Mouse (Mus musculus) intestine, postnatal 0 days (tissue): ENCODE measurements around the gene Olfr509. TPM values are rescaled to one million over a fixed set of nuclear protein-coding genes. Genes with fewer than 3 reads are reported as not detected.
A peak's percentile ranks its signal among the peaks of the same experiment; 100 is the strongest.
"Not testable (repeated sequence)": the region's sequence is repeated elsewhere in the genome, so short reads cannot be mapped to it uniquely, and the experiment has no call there.

Experiments used
- ATAC-seq: fragments of 200-750 bp; cut with Nextera tagmentation; 2 replicates; pipeline ENCODE4 v1.8.0; 2017; ENCODE audit warnings: mild to moderate bottlenecking, moderate TSS enrichment, moderate library complexity
- H3K27ac ChIP-seq: fragments of 300-500 bp; sonication (generic); 2 replicates; pipeline ENCODE4 v1.5.1; 2014; ENCODE audit warnings: mild to moderate bottlenecking, low read depth, low read length, moderate library complexity
- H3K27me3 ChIP-seq: fragments of 300-500 bp; sonication (generic); replicated peaks from 2 replicates; pipeline ENCODE4 v1.6.1; 2014; ENCODE audit warnings: low read length, mixed read lengths; ENCODE audit not compliant: control insufficient read depth, insufficient read depth
- H3K36me3 ChIP-seq: fragments of 300-500 bp; sonication (generic); 2 replicates; pipeline ENCODE4 v1.6.1; 2014; ENCODE audit warnings: mild to moderate bottlenecking, moderate library complexity; ENCODE audit not compliant: control insufficient read depth, insufficient read depth
- H3K4me1 ChIP-seq: fragments of 300-500 bp; sonication (generic); replicated peaks from 2 replicates; pipeline ENCODE4 v1.6.1; 2014; ENCODE audit warnings: antibody characterized with exemption, low read length, mixed read lengths; ENCODE audit not compliant: control insufficient read depth, insufficient read depth
- H3K4me2 ChIP-seq: fragments of 300-500 bp; sonication (generic); replicated peaks from 2 replicates; pipeline ENCODE4 v1.6.1; 2014; ENCODE audit warnings: low read depth, mild to moderate bottlenecking, moderate library complexity
- H3K4me3 ChIP-seq: fragments of 300-500 bp; sonication (generic); 2 replicates; pipeline ENCODE4 v1.5.1; 2014; ENCODE audit warnings: low read depth, low read length
- H3K9ac ChIP-seq: fragments of 300-500 bp; sonication (generic); 2 replicates; pipeline ENCODE4 v1.6.1; 2014; ENCODE audit warnings: mild to moderate bottlenecking, low read depth, low read length
- H3K9me3 ChIP-seq: fragments of 300-500 bp; sonication (generic); 2 replicates; pipeline ENCODE4 v1.6.1; 2016; ENCODE audit warnings: mixed run types; ENCODE audit not compliant: control insufficient read depth
- CTCF ChIP-seq: sonication (generic); IDR thresholded peaks from 2 replicates; pipeline ENCODE4 v1.5.1; 2016; ENCODE audit warnings: low read depth, mild to moderate bottlenecking, control low read depth, antibody characterized with exemption, moderate library complexity
- WGBS: fragments of 180-500 bp; shearing (Covaris S2); extraction: QIAGEN DNeasy Blood & Tissue Kit; methylation state at CpG from one replicate; pipeline ENCODE4 v1.1.7; 2014; 5-methylcytosine and 5-hydroxymethylcytosine counted together
- polyA plus RNA-seq: library from polyadenylated mRNA; unstranded; fragments of >200 nt; fragmentation: Nextera tagmentation; extraction: Ambion mirVana; gene quantifications from 2 replicates; pipeline ENCODE4 v1.2.1, GENCODE M21; 2015

Olfr509 gene
- not detected in 2 replicates for polyA plus RNA-seq

DNA sequence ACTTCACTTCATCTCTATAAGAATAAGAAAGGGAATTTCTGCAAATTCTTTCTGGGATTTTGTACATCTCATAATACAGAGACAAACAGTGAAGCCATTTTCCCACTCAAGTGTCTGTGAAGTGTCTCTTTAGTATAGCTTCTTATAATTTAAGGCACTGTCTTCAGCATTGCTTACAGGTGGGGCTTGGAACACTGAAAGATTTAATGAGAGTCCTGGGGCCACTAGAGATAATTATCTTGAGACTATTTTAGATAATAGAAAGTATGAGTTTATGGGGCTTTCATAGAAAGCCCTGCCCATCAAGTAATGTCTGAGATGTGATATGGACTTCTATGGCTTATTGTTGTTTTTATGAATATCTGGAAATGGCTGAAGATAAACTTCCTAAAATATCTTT, at the start of gene Olfr509:
Gene Olfr509 (minus strand): TSS at position 101 of the 400 bp plus-strand sequence.
- Histone ChIP-seq H3K4me3 (no peak within 1 kb of the TSS), H3K9me3 (no peaks in the 10 kb centered on the region), H3K4me2 (no peak within 1 kb of the TSS), H3K36me3 (no peaks in the 10 kb centered on the region), H3K27ac (no peak within 1 kb of the TSS), H3K27me3 (no peaks in the 10 kb centered on the region), H3K9ac (no peak within 1 kb of the TSS), H3K4me1 (no peaks in the 10 kb centered on the region)
- no peak for TF ChIP-seq CTCF
- ATAC-seq = no peak

DNA sequence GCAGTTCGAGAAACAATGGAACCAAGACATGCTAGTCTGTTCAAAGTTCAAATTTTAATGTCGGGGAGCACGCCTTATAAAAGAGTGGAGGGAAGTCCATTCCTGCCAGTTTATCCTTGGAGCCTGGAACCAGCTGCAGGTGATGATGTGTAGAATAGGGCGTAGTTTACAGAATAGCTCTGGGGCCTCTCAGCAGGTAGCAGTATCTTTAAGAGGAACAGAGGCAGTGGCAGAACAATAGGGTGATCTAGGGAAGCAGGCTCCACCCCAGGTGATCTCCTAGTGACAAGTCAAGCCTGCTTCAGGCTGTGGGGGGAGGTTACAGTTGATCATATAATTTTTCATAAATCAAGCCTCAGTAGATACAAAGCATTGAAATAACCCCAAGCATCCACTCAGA, 27.2 kb upstream of the Olfr509 start:
- Histone ChIP-seq H3K9me3 (no peaks in the 10 kb centered on the region), H3K4me2 (no peak overlapping the region), H3K36me3 (no peaks in the 10 kb centered on the region), H3K27me3 (no peaks in the 10 kb centered on the region), H3K4me3 (no peak overlapping the region), H3K4me1 (no peaks in the 10 kb centered on the region), H3K27ac (no peak overlapping the region), H3K9ac (no peak overlapping the region)
- TF ChIP-seq CTCF = no peak
- 75% methylated on average over 4 of the region's 4 CpGs for WGBS
- ATAC-seq = no peak

DNA sequence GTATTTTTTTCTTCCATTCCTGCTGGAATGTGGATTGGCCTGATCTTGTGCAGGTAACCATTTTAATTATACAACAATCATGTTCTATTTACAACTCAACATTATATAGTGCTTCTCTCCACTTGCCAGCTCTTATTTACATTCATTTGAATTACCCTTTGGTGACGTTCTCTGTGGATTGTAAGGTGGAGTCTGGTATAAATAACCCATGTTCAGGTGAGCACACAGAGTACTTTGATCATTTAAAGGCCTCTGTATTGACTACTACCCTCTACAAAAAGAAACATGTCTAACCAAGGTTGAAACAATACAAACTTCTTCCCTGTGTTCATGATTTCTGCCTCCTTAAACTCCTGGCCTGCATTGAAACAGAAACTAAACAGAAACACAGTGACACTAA, 19.4 kb upstream of the Olfr509 start:
- H3K27me3 ChIP-seq = no peaks in the 10 kb centered on the region
- H3K4me1 ChIP-seq = no peaks in the 10 kb centered on the region
- TF ChIP-seq CTCF = no peak
- H3K9me3 ChIP-seq = no peaks in the 10 kb centered on the region
- no peaks in the 10 kb centered on the region for H3K36me3 ChIP-seq
- 34% methylated on average over 1 of the region's 1 CpGs for WGBS
- H3K27ac ChIP-seq = no peak overlapping the region
- H3K4me3 ChIP-seq = no peak overlapping the region
- ATAC-seq = peak; percentile 69
- H3K9ac ChIP-seq = no peak overlapping the region
- H3K4me2 ChIP-seq = no peak overlapping the region

DNA sequence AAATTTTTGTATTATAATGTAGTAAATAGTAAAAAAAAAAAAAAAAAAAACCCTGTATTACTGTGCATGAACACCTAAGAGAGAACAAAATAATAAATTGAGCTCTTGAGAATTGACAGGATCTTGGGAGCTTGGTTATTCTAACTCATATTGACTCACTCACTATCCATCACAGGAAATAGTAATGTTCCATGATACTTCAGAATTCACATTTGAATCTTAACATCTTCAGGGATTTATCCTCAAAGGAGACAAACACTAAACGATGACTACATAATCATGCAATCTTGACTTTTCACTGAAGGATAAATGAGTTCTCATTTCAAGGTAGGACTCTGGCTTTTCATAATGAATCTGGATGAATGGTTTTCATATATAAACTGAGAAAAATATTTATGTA, 14.4 kb upstream of the Olfr509 start, which contains the start of gene Olfr510:
Gene Olfr510 (plus strand): TSS at position 301 of the 400 bp plus-strand sequence.
- no peak within 1 kb of the TSS for H3K4me2 ChIP-seq
- H3K9me3 ChIP-seq = no peaks in the 10 kb centered on the region
- H3K9ac ChIP-seq = no peak within 1 kb of the TSS
- H3K27me3 ChIP-seq = no peaks in the 10 kb centered on the region
- no peak within 1 kb of the TSS for H3K4me3 ChIP-seq
- no peaks in the 10 kb centered on the region for H3K36me3 ChIP-seq
- no peak within 1 kb of the TSS for H3K27ac ChIP-seq
- no peak for TF ChIP-seq CTCF
- 95% methylated on average over 1 of the region's 1 CpGs for WGBS
- ATAC-seq = no peak
- H3K4me1 ChIP-seq = no peaks in the 10 kb centered on the region

DNA sequence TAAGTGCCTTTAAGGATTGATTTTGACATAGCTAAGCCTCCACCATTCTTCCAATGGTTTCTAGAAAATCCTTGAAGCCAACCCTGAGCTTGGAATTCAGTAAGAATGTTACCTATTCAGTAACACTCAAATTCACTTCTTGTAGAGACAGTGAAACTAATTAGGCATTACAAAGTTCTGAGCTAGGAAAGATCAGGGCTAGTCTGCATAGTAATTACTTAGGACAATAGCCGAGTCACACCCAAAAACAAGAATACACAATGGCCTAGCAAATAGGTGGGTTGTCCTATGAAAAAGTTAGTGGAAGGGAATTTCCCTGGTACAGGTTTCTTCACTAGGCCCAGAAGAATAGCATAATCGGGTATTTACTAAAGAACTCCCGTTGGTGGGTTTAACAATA, 10.7 kb upstream of the Olfr509 start:
- Histone ChIP-seq H3K36me3 (no peaks in the 10 kb centered on the region), H3K9ac (no peak overlapping the region), H3K9me3 (no peaks in the 10 kb centered on the region), H3K27ac (no peak overlapping the region), H3K4me3 (no peak overlapping the region), H3K27me3 (no peaks in the 10 kb centered on the region), H3K4me2 (no peak overlapping the region), H3K4me1 (no peaks in the 10 kb centered on the region)
- WGBS = 90% methylated on average over 3 of the region's 3 CpGs
- TF ChIP-seq CTCF = no peak
- no peak for ATAC-seq

DNA sequence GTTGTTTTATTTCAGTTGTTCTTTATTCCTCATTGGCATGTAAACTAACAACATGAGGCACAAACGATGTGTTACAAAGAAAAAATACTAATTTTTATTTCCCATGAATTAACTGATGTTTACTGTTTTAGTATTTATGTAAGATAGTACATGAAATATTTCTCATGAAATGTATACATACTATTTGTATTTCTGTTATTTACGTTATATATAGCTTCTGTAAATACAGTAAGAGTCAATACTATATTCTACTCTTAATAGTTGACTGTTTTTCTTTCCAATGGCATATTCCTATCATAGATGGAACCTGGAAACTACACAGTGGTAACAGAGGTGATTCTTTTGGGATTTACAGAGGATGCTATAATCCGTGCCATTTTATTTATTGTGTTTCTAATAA, 22.0 kb downstream of the Olfr509 start, which contains the start of gene Olfr508:
Gene Olfr508 (plus strand): TSS at position 301 of the 400 bp plus-strand sequence.
- Histone ChIP-seq H3K9me3 (no peaks in the 10 kb centered on the region), H3K4me3 (no peak within 1 kb of the TSS), H3K27ac (no peak within 1 kb of the TSS), H3K36me3 (no peaks in the 10 kb centered on the region), H3K4me1 (no peaks in the 10 kb centered on the region), H3K9ac (no peak within 1 kb of the TSS), H3K27me3 (no peaks in the 10 kb centered on the region), H3K4me2 (no peak within 1 kb of the TSS)
- 87% methylated on average over 3 of the region's 3 CpGs for whole genome bisulfite sequencing
- TF ChIP-seq CTCF = no peak
- no peak for ATAC-seq

DNA sequence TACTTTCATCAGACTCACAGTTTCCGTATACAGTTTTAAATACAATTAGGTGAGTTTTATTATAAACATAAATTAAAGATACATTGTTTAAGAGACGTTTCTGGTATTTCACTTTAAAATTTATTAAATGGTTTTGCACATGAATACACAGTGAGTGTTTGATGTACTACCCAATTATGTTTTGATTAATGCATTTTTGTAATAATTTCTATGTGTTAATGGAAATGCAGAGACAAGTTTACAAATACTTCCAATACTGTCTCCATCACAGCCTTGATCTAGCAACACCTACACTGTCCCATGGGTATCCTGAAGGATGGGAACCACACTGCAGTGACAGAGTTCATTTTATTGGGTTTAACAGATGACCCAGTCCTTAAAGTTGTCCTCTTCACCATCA, 30.2 kb downstream of the Olfr509 start, which contains the start of gene Olfr507:
Gene Olfr507 (plus strand): TSS at position 301 of the 400 bp plus-strand sequence.
- no peak for TF ChIP-seq CTCF
- no peak within 1 kb of the TSS for H3K4me2 ChIP-seq

DNA sequence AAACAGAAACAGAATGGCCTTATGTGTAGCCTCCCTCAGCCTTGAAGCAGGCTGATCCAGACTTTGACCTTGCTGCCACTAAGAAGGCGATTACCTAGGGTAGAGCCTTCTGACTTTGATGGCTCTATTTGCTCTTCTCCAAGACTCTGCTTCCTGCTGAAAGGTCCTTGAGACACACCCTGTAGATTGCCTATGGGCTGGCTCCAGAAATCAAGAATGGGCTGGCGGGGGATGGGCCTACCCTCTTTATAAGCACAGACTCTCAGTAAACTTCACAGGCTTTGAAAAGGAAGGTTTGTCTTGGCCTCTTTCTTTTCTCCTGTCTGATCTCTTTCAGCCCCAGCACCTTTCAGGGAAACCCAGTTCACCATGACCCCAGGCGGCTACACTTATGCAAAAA, 34.9 kb downstream of the Olfr509 start:
- 27% methylated on average over 3 of the region's 3 CpGs for WGBS
- H3K27ac ChIP-seq = not testable (repeated sequence)
- peak; percentile 95 for ATAC-seq

More for the DNA sequence above, 30.2 kb downstream of the Olfr509 start, which contains the start of gene Olfr507:
- no peak within 1 kb of the TSS for H3K27ac ChIP-seq
- no peaks in the 10 kb centered on the region for H3K36me3 ChIP-seq
- WGBS = 72% methylated on average over 2 of the region's 2 CpGs
- no peaks in the 10 kb centered on the region for H3K9me3 ChIP-seq
- H3K27me3 ChIP-seq = no peaks in the 10 kb centered on the region
- no peak within 1 kb of the TSS for H3K9ac ChIP-seq
- ATAC-seq = no peak
- H3K4me1 ChIP-seq = no peaks in the 10 kb centered on the region
- H3K4me3 ChIP-seq = no peak within 1 kb of the TSS

More for the DNA sequence above, 34.9 kb downstream of the Olfr509 start:
- H3K4me3 ChIP-seq, H3K4me2 ChIP-seq, H3K9me3 ChIP-seq, H3K36me3 ChIP-seq, H3K27me3 ChIP-seq, H3K9ac ChIP-seq, H3K4me1 ChIP-seq: not testable (repeated sequence)
